Mouse (Mus musculus) erythroblast, adult 5-6 weeks (primary cell): Measurements from ENCODE around the gene Slc22a17. TPM values are rescaled to one million over a fixed set of nuclear protein-coding genes. Genes with fewer than 3 reads are reported as not detected.

Source experiments
- ATAC-seq: replicated peaks from 2 replicates; pipeline ENCODE4 v1.8.0; 2016; ENCODE audit warnings: moderate number of reproducible peaks, mild to moderate bottlenecking, moderate TSS enrichment, inconsistent platforms; ENCODE audit not compliant: poor library complexity, low FRiP score, severe bottlenecking
- total RNA-seq, 2 experiments: library from RNA; stranded (forward) in 1 of 2; stranded (reverse) in 1 of 2; fragments of 150-400 nt in 1 of 2; fragments of 200-764, 138-1000 nt in 1 of 2; gene quantifications; 2 replicates each; pipeline versions ENCODE4 v1.2.3 to v1.2.4; 2015 to 2017; ENCODE audit warnings: low replicate concordance in 2 of 2

The Slc22a17 gene
- total RNA-seq, 2 experiments from 2014 or later: 0.60 TPM; not detected in 1

- no peak for ATAC-seq
These were observed 652 bp downstream of the Slc22a17 start for GRCm38 (mm10) chr14:54912109-54912850.

GRCm38 (mm10) chr14:54908682-54909081 is 4.2 kb downstream of the Slc22a17 start:
- no peak for ATAC-seq

- ATAC-seq: no peak
These were observed 9.3 kb downstream of the Slc22a17 start for GRCm38 (mm10) chr14:54903641-54904040.

- ATAC-seq: peak; percentile 74
These were observed 12.5 kb downstream of the Slc22a17 start for GRCm38 (mm10) chr14:54900383-54900782.

- no peak for ATAC-seq
These were observed 15.5 kb downstream of the Slc22a17 start for GRCm38 (mm10) chr14:54897445-54897844.

- ATAC-seq: peak; percentile 35; the same call in 1 of the 2 replicates
These were observed 18.4 kb downstream of the Slc22a17 start for GRCm38 (mm10) chr14:54894296-54895151.

- peak; percentile 95 for ATAC-seq
These were observed 19.2 kb downstream of the Slc22a17 start for GRCm38 (mm10) chr14:54893651-54894181.

GRCm38 (mm10) chr14:54892200-54892599 is 20.7 kb downstream of the Slc22a17 start, which contains the start of gene Pabpn1:
Pabpn1 (plus strand) TSS chr14:54892500.
- ATAC-seq: no peak

- ATAC-seq: no peak
These were observed 27.6 kb downstream of the Slc22a17 start for GRCm38 (mm10) chr14:54885309-54885708.

GRCm38 (mm10) chr14:54884022-54884712 is 28.8 kb downstream of the Slc22a17 start:
- ATAC-seq: no peak

GRCm38 (mm10) chr14:54883154-54884021 is 29.5 kb downstream of the Slc22a17 start, which contains the start of the genes Bcl2l2 and Gm20521:
Bcl2l2 (plus strand) TSS chr14:54883377.
Gm20521 (plus strand) TSS chr14:54883441.
- peak; percentile 65; the same call in 1 of the 2 replicates for ATAC-seq

GRCm38 (mm10) chr14:54877048-54877715 is 35.8 kb downstream of the Slc22a17 start, which contains the start of gene Ppp1r3e:
Ppp1r3e (minus strand) TSS chr14:54877550.
- peak; percentile 56 for ATAC-seq

- ATAC-seq: peak; percentile 81
These were observed 36.3 kb downstream of the Slc22a17 start for GRCm38 (mm10) chr14:54876539-54877047.

- 0 out of 2 replicates have a peak, but pooled peaks have one; percentile 2 for ATAC-seq
These were observed 36.9 kb downstream of the Slc22a17 start for GRCm38 (mm10) chr14:54875844-54876538.

- no peak for ATAC-seq
These were observed 38.8 kb downstream of the Slc22a17 start for GRCm38 (mm10) chr14:54874165-54874564.

- ATAC-seq: no peak
These were observed 42.1 kb downstream of the Slc22a17 start, which contains the start of gene Homez for GRCm38 (mm10) chr14:54870861-54871260. Homez (minus strand) TSS chr14:54870961.

- no peak for ATAC-seq
These were observed 44.9 kb downstream of the Slc22a17 start for GRCm38 (mm10) chr14:54868026-54868425.
